Mouse (Mus musculus): ENCODE measurements at regions not wholly inside any gene's neighbourhood (a gene's known extent, or its start where the extent isn't known, plus 50 kb on each side); places are given as distances from the start of the nearest gene placed in this dataset.

DNA sequence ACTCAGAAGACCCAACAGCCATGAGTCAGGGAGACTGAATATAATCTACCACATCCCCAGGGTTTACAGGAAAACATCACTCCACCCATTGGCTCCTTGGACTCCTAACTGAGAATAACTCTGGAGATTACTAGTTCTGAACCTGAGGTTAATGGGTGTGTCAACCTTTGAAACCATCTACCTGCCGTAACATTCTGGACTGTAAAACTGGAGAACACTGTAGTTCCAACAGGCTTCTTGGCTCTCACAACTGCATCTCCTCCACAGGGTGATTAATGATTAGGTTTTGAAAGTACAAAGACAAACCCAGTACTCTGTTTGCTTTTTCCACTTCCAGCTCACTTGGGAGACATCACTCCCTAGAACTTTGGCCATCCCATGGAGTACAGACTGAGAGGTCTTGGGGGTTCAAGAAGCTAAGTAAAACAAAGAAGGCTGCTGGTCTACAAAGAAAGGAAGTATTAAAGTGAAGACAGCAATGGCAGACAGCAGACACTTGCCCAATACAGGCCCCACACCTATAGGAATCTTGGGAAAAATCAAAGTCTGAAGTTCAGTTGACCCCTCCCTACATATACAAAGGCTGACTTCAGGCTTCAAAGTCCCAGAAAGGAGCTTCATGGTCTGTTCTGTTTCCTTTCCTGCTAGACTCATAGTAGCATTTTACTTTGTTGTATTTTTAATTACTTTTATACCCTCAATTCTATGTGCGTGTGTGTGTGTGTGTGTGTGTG is 52.7 kb upstream of the Ddit4l start:
- H3K4me3 ChIP-seq, result no peak overlapping the region
- no peak overlapping the region for H3K27ac ChIP-seq
- no peaks in the 10 kb centered on the region for H3K36me3 ChIP-seq
- H3K4me2 ChIP-seq, result no peak overlapping the region
- H3K27me3 ChIP-seq, result no peaks in the 10 kb centered on the region
- H3K9ac ChIP-seq, result no peak overlapping the region
- no peaks in the 10 kb centered on the region for H3K9me3 ChIP-seq
- ATAC-seq (ENCODE audit: low FRiP score), result no peak
- H3K4me1 ChIP-seq (replicated peaks), result peaks cover 5% of the 10 kb centered on the region; the same call in 1 of the 2 replicates
- WGBS, result 97% methylated on average over 2 of the region's 2 CpGs

All from hindbrain, embryonic 13.5 days (tissue).